Mouse (Mus musculus): ENCODE results near the gene Igf2. TPM values are rescaled to one million over a fixed set of nuclear protein-coding genes. Genes with fewer than 3 reads are reported as not detected.

The Igf2 gene
- polyA plus RNA-seq, 1 experiment from 2014 or later: 970 TPM

GRCm38 (mm10) chr7:142622180-142622579, 44.4 kb downstream of the Igf2 start:
- no peaks in the 10 kb centered on the region for H3K36me3 ChIP-seq
- H3K4me2 ChIP-seq (replicated peaks): no peak overlapping the region
- WGBS: 77% methylated on average over 4 of the region's 4 CpGs
- no peak overlapping the region for H3K4me3 ChIP-seq (replicated peaks)
- no peak overlapping the region for H3K27ac ChIP-seq (replicated peaks)
- H3K9me3 ChIP-seq (replicated peaks): no peaks in the 10 kb centered on the region
- no peak overlapping the region for H3K9ac ChIP-seq
- no peak for ATAC-seq (ENCODE audit: insufficient number of reproducible peaks, low FRiP score, low TSS enrichment, low read depth)
- no peaks in the 10 kb centered on the region for H3K27me3 ChIP-seq
- H3K4me1 ChIP-seq: 0 out of 2 replicates have a peak, but pooled peaks cover 6% of the 10 kb centered on the region

GRCm38 (mm10) chr7:142613077-142613476, 53.5 kb downstream of the Igf2 start:
- H3K36me3 ChIP-seq: no peaks in the 10 kb centered on the region
- no peaks in the 10 kb centered on the region for H3K27me3 ChIP-seq
- H3K4me1 ChIP-seq: peaks cover 22% of the 10 kb centered on the region
- no peaks in the 10 kb centered on the region for H3K9me3 ChIP-seq (replicated peaks)
- no peak overlapping the region for H3K9ac ChIP-seq
- H3K27ac ChIP-seq (replicated peaks): no peak overlapping the region
- ATAC-seq (ENCODE audit: insufficient number of reproducible peaks, low FRiP score, low TSS enrichment, low read depth): no peak
- H3K4me3 ChIP-seq (replicated peaks): no peak overlapping the region
- no peak overlapping the region for H3K4me2 ChIP-seq (replicated peaks)
- WGBS: 55% methylated on average over 2 of the region's 2 CpGs

GRCm38 (mm10) chr7:142610627-142611406, 55.8 kb downstream of the Igf2 start:
- H3K27ac ChIP-seq (replicated peaks): peak overlapping the region; percentile 72
- H3K4me3 ChIP-seq (replicated peaks): no peak overlapping the region
- no peaks in the 10 kb centered on the region for H3K9me3 ChIP-seq (replicated peaks)
- H3K36me3 ChIP-seq: no peaks in the 10 kb centered on the region
- peak; percentile 83 for ATAC-seq (ENCODE audit: insufficient number of reproducible peaks, low FRiP score, low TSS enrichment, low read depth)
- H3K27me3 ChIP-seq: no peaks in the 10 kb centered on the region
- H3K4me2 ChIP-seq (replicated peaks): peak overlapping the region; percentile 33
- H3K9ac ChIP-seq: no peak overlapping the region
- 3% methylated on average over 12 of the region's 12 CpGs for WGBS
- peaks cover 22% of the 10 kb centered on the region for H3K4me1 ChIP-seq

GRCm38 (mm10) chr7:142600921-142601320, 65.7 kb downstream of the Igf2 start:
- Histone ChIP-seq H3K4me2 (replicated peaks) (no peak overlapping the region), H3K4me3 (replicated peaks) (no peak overlapping the region), H3K36me3 (no peaks in the 10 kb centered on the region), H3K9ac (no peak overlapping the region), H3K27me3 (no peaks in the 10 kb centered on the region), H3K4me1 (peaks cover 16% of the 10 kb centered on the region), H3K27ac (replicated peaks) (no peak overlapping the region), H3K9me3 (replicated peaks) (no peaks in the 10 kb centered on the region)
- ATAC-seq (ENCODE audit: insufficient number of reproducible peaks, low FRiP score, low TSS enrichment, low read depth): peak; percentile 9; the same call in 1 of the 2 replicates
- WGBS: 78% methylated on average over 2 of the region's 2 CpGs

MicroRNAs encoded within 50 kb of the gene (microRNA counts, 519-probe panel; counts per million panel counts)
- microRNA mmu-miR-483: 2,070 counts per million, percentile 43 among the panel's probes with 10 or more counts

Small RNA genes within 50 kb of the gene (microRNA-seq; reads per million reads assigned to microRNA genes)
- 1,649 reads per million, percentile 81 among the genes with 10 or more reads in this experiment for gene Mir483 (ENCODE audit: borderline number of aligned reads)

Other genes starting within 250 kb of the Igf2 start
- gene Syt8, start 232.0 kb downstream of the Igf2 start, polyA plus RNA-seq (2015; fragmentation: Nextera tagmentation; extraction: Ambion mirVana): 3.9 and 4.5 TPM in 2 replicates
- gene Tnni2, start 225.0 kb downstream of the Igf2 start, polyA plus RNA-seq (2015; fragmentation: Nextera tagmentation; extraction: Ambion mirVana): 169 and 228 TPM in 2 replicates
- gene Lsp1, start 206.0 kb downstream of the Igf2 start, polyA plus RNA-seq (2015; fragmentation: Nextera tagmentation; extraction: Ambion mirVana): 49.3 and 58.9 TPM in 2 replicates
- gene Tnnt3, start 168.0 kb downstream of the Igf2 start, polyA plus RNA-seq (2015; fragmentation: Nextera tagmentation; extraction: Ambion mirVana): 167 and 228 TPM in 2 replicates
- gene Mrpl23, start 134.1 kb downstream of the Igf2 start, polyA plus RNA-seq (2015; fragmentation: Nextera tagmentation; extraction: Ambion mirVana): 28.5 and 32.7 TPM in 2 replicates
- 0.25 and 0.80 TPM in 2 replicates for gene Gm49394, start 3.1 kb upstream of the Igf2 start, polyA plus RNA-seq (2015; fragmentation: Nextera tagmentation; extraction: Ambion mirVana)
- not detected in 2 replicates for gene Ins2, start 76.6 kb upstream of the Igf2 start, polyA plus RNA-seq (2015; fragmentation: Nextera tagmentation; extraction: Ambion mirVana)

All from embryonic facial prominence, embryonic 15.5 days (tissue).